Mouse (Mus musculus) forebrain, embryonic 12.5 days (tissue): ENCODE results near the gene Htr3a. TPM values are rescaled to one million over a fixed set of nuclear protein-coding genes. Genes with fewer than 3 reads are reported as not detected.

Experiments
- polyA plus RNA-seq: library from polyadenylated mRNA; unstranded; fragments of >200 nt; fragmentation: Nextera tagmentation; extraction: Ambion mirVana; gene quantifications from 2 replicates; pipeline ENCODE4 v1.2.1, GENCODE M21; 2016

Gene Htr3a
- polyA plus RNA-seq, 1 experiment from 2014 or later, result 1.0 TPM

Other genes with a start within 250 kb of the Htr3a start
- gene Zbtb16, start 74.9 kb downstream of the Htr3a start, polyA plus RNA-seq, result 3.5 and 5.6 TPM in 2 replicates
- gene Htr3b, start 53.9 kb upstream of the Htr3a start, polyA plus RNA-seq, result not detected in 2 replicates
- 45.6 and 46.0 TPM in 2 replicates for gene Usp28, start 74.3 kb upstream of the Htr3a start, polyA plus RNA-seq
- 49.6 and 54.1 TPM in 2 replicates for gene Zw10, start 144.5 kb upstream of the Htr3a start, polyA plus RNA-seq
- 1.3 and 1.5 TPM in 2 replicates for gene Tmprss5, start 170.2 kb upstream of the Htr3a start, polyA plus RNA-seq